Mouse (Mus musculus): ENCODE results near the gene Elmod1.

The Elmod1 gene

DNA sequence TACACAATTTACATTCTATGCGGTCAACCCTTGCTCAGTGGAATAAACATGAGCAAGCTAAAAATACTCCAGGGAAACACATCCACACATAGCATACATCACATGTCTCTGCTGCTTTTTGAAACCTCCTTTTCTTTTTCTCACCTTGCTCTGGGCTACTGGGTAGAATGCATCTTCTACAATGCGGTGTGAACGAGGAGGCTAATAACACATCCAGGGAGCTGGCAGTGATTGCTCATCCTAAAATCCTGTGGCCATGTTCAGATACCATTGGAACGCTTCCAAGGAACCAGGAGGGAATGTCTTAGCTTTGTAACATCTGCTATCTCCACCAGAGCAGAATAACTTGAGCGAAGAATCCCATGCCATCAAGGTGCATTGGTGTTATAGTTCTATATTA lies 64.8 kb downstream of the Elmod1 start:
- no peak for DNase-seq (ENCODE audit: low read depth)

DNA sequence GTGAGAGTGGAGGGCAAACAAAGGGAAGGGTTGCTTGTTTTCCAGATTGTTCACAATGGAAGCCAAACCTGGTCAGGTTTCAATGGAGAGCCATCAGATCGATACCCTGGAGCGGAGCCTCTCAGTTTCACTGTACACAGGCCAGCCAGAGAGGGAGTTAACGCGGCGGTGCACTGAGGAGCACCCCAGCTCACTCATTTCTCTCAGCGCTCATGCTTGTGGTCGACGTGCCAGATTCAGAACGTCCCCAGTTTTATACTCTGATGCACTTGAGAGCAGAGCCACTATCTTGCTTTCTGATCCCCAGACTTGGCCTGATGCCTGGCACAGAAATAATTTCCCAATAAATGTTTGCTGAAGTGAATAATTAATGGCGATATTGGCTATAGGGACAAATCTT lies 68.3 kb downstream of the Elmod1 start:
- no peak for DNase-seq (ENCODE audit: low read depth)

DNA sequence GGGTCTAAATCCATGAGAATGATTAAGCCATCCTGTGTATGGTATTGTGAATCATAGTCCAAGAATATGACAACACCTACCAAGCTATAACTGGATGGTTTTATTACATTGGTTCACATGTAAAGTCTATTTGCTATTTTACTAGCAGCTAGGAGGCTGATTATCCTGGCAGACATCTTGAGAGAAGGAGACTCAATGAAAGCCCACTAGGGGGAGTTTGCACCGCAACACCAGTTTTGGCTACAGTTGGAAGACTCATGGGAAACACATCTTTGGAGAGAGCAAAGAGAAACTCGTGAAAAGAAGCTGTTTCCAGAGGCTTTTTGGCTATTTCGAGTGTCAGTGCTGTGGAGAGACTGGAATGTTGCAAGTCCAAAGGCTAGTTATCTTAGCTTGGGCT lies 69.7 kb downstream of the Elmod1 start:
- DNase-seq (ENCODE audit: low read depth), result peak; percentile 33

DNA sequence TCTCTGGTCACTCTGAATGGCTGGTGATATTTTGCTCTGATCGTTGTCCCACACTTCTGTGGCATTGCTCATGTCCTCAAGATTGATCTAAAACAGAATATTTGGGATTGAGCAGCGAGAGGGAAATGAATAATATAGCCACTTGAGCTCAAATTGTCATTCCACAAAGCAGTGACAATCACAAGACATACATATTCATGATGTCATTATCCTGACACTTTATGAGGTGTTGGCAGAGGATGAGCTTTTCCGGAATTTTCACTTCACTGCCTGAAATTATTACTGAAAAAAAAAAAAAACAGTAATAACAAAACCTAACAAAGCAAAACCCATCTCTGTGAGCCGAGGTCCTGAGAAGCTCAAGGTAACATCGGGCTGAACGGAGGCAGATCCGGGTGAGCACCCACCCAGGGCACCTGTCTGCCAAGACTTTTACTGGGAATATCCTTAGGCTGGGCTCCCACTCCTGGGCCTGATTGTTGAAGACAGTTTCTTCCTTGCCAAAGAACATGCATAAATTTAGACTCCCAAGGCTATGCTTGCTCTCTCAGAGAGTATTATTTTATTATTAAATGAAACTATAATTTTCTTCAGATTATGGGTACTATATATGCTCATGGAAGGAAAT lies 71.8 kb downstream of the Elmod1 start:
- no peak for DNase-seq (ENCODE audit: low read depth)

DNA sequence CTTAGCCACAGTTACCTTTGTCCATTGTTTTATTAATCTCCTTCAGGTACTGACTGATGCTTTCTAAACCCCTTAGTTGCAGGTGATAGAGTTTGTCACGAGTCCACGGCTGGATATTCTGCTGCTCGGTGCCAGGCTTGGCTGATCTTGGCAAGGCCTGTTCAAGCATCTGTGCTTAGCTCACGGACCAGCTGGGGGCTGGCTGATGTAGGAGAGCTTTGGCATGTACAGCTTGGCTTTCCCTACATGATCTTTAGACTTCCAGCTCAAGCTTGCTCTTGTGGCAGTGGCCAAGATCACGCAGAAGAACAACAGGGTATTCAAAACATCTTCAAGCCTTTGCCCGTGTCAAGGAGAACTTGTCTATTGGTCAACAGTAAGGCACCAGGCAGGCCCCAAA lies 75.3 kb downstream of the Elmod1 start:
- DNase-seq (ENCODE audit: low read depth), result no peak

DNA sequence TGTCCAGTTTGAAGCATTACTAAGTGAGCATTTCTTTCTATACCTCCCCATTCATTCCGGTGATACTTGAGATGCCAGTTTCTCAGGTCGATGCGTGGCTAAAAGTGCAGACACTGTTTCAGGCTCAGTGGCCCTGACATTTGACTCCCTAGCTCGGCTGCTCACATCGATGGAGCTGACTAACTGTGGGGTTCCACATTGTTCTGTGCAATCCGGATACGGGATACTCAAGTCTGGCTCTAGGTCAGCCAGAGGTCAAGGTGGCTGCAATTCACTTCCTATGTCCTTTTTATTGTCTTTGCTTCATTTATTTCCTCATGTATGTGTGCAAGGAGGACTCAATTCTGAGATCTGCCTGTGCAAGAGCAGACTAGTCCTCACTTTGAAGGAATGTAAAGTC lies 79.3 kb downstream of the Elmod1 start:
- DNase-seq (ENCODE audit: low read depth), result no peak

DNA sequence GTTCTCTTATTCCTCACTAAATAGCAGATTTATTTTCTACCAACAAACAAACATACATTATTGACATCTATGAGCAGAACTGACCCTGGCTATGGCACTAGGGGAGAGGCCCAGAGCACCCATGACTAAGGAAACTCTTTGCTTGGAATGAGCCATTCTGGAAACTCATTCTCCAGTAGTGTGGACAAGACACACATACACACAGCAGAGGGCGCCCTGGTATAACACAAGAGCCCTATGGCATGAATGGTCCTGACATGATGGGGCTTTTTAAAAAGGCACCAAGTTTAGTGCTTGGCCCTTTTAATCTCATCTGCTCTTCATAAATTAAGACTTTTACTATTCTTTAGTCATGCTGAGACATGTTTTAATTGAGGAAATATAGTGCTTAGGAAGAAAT lies 85.0 kb downstream of the Elmod1 start:
- DNase-seq (ENCODE audit: low read depth), result peak; percentile 57

DNA sequence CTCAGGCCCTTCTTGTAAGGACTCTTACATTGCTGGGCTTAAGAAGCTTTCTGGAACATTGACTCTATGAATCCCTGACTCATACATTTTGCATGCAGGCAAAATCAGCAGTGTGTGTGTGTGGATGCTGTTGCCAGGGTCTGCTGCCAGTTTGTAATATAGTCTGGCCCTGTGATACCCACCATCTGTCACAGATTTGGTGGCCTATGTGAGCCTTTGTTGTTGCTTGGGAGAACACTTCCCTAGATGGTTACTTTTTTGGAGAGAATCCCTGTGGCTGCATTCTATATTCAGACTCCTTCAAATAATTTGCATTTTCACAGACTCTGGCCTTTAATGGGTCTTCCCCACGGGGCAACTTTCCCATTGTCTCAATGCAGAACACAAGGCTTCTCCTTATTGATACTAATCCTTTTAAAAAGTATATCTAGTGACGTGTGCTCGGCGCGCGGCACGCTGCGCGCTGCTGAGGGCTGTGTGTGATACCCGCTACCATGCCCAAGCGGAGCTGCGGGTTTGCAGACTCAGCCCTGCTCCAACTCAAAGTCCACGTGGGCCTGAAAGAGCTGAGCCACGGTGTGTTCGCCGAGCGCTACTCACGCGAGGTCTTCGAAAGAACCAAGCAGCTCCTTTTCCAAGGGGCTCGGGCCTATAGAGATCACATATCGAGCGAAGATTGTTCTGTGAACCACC lies 91.4 kb downstream of the Elmod1 start:
- no peak for DNase-seq (ENCODE audit: low read depth)

DNA sequence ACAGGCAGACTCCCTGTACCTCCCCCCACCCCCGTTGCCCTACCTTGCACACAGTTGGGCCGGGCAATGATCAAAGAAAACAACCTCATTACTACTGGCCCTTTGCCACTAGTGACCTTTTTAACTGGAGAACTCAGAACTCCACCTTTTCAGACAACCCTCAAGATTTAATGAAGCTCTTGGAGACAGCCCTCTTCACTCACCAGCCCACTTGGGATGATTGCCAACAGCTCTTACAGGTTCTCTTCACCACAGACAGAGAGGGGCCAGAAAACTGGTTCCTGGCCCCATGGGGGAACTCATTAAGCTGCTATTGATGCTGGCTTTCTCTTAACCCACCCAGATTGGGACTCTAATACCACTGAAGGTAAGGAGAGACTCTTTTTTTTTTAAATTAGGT lies 97.7 kb downstream of the Elmod1 start:
- no peak for DNase-seq (ENCODE audit: low read depth)

DNA sequence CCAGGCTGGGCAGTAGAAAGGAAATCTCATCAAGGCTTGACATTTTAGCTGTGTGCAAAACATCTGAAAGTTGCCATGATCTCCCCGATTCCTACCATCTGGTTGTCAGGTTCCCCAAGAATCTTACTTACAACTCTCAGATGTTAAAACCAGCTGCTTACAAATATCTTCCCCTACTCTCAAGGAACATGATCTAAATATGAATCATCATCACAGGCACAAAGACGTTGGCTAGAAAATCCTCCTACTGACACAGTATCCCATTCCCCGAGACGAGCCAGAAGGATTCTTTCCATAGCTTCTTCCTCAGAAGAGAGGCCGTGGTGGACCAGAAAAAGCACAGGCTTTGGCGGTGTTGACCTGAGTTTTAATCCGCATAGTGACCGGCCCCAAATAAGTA lies 101.9 kb downstream of the Elmod1 start:
- no peak for DNase-seq (ENCODE audit: low read depth)

Measured in 416B (cell line).